Mouse (Mus musculus) midbrain, postnatal 0 days (tissue): ENCODE data around the gene H2-DMb1. TPM values are rescaled to one million over a fixed set of nuclear protein-coding genes. Genes with fewer than 3 reads are reported as not detected.
A peak's percentile ranks its signal among the peaks of the same experiment; 100 is the strongest.

ENCODE experiments used
- ATAC-seq: fragments of 200-750 bp; cut with Nextera tagmentation; 2 replicates; pipeline ENCODE4 v1.8.0; 2017; ENCODE audit warnings: moderate number of reproducible peaks, mild to moderate bottlenecking, moderate TSS enrichment, moderate library complexity; ENCODE audit not compliant: low FRiP score
- DNase-seq: peaks from one replicate; pipeline ENCODE4 v3.0.0-alpha.2; 2015; ENCODE audit warnings: low spot score
- H3K27ac ChIP-seq: fragments of 300-500 bp; sonication (generic); 2 replicates; pipeline ENCODE4 v1.5.1; 2014; ENCODE audit warnings: low read depth, mild to moderate bottlenecking, low read length, mixed read lengths
- H3K27me3 ChIP-seq: fragments of 300-500 bp; sonication (generic); 2 replicates; pipeline ENCODE4 v1.6.1; 2014; ENCODE audit warnings: low read length, control low read depth, mixed read lengths; ENCODE audit not compliant: insufficient read depth
- H3K36me3 ChIP-seq: fragments of 300-500 bp; sonication (generic); 2 replicates; pipeline ENCODE4 v1.6.1; 2014; ENCODE audit warnings: low read length, control low read depth, mixed read lengths; ENCODE audit not compliant: insufficient read depth
- H3K4me1 ChIP-seq: fragments of 300-500 bp; sonication (generic); 2 replicates; pipeline ENCODE4 v1.6.1; 2014; ENCODE audit warnings: mild to moderate bottlenecking, control low read depth, antibody characterized with exemption, low read length, mixed read lengths; ENCODE audit not compliant: insufficient read depth
- H3K4me2 ChIP-seq: fragments of 300-500 bp; sonication (generic); 2 replicates; pipeline ENCODE4 v1.6.1; 2014; ENCODE audit warnings: low read depth, mild to moderate bottlenecking, low read length, mixed read lengths; ENCODE audit not compliant: poor library complexity, severe bottlenecking
- H3K4me3 ChIP-seq: fragments of 300-500 bp; sonication (generic); 2 replicates; pipeline ENCODE4 v1.5.1; 2014; ENCODE audit warnings: low read depth, mild to moderate bottlenecking, low read length, moderate library complexity
- H3K9ac ChIP-seq: fragments of 300-500 bp; sonication (generic); replicated peaks from 2 replicates; pipeline ENCODE4 v1.6.1; 2014; ENCODE audit warnings: mild to moderate bottlenecking, low read length, moderate library complexity, mixed read lengths; ENCODE audit not compliant: poor library complexity, severe bottlenecking
- H3K9me3 ChIP-seq: fragments of 300-500 bp; sonication (generic); 2 replicates; pipeline ENCODE4 v1.6.1; 2016; ENCODE audit warnings: low read length, control low read depth
- CTCF ChIP-seq: IDR thresholded peaks from 2 replicates; pipeline ENCODE4 v1.5.1; 2016; ENCODE audit warnings: antibody characterized with exemption, mild to moderate bottlenecking
- WGBS: fragments of 180-500 bp; shearing (Covaris S2); extraction: QIAGEN DNeasy Blood & Tissue Kit; methylation state at CpG from one replicate; pipeline ENCODE4 v1.1.7; 2014; 5-methylcytosine and 5-hydroxymethylcytosine counted together
- polyA plus RNA-seq: library from polyadenylated mRNA; unstranded; fragments of >200 nt; fragmentation: Nextera tagmentation; extraction: Ambion mirVana; gene quantifications from 2 replicates; pipeline ENCODE4 v1.2.1, GENCODE M21; 2015
- total RNA-seq: library from RNA; depleted of rRNA; stranded (reverse); fragments of >200 nt; gene quantifications from 2 replicates; pipeline ENCODE4 v1.2.3, GENCODE M21; 2014

The H2-DMb1 gene
- total and polyA plus RNA-seq, 2 experiments from 2014 or later: 2.3 to 4.7 TPM

GRCm38 (mm10) chr17:34109038-34109805 is 43.6 kb upstream of the H2-DMb1 start:
- peak; percentile 67 for TF ChIP-seq CTCF
- WGBS: 74% methylated on average over 14 of the region's 14 CpGs
- H3K36me3 ChIP-seq: peaks cover 37% of the 10 kb centered on the region
- ATAC-seq (0 out of 2 replicates have a peak, but pooled peaks have one; percentile 25), DNase-seq (peak; percentile 70)
- H3K4me1 ChIP-seq: no peaks in the 10 kb centered on the region
- H3K9me3 ChIP-seq: no peaks in the 10 kb centered on the region; the same call in 1 of the 2 replicates
- H3K27ac ChIP-seq: 0 out of 2 replicates have a peak overlapping the region, but pooled peaks have one; percentile 26
- H3K9ac ChIP-seq: no peak overlapping the region
- no peaks in the 10 kb centered on the region for H3K27me3 ChIP-seq
- no peak overlapping the region for H3K4me2 ChIP-seq
- H3K4me3 ChIP-seq: no peak overlapping the region

GRCm38 (mm10) chr17:34109806-34110195 is 43.1 kb upstream of the H2-DMb1 start:
- Histone ChIP-seq H3K9me3 (no peaks in the 10 kb centered on the region; the same call in 1 of the 2 replicates), H3K9ac (no peak overlapping the region), H3K4me3 (no peak overlapping the region), H3K4me2 (no peak overlapping the region), H3K27me3 (no peaks in the 10 kb centered on the region), H3K27ac (no peak overlapping the region), H3K4me1 (no peaks in the 10 kb centered on the region), H3K36me3 (peaks cover 43% of the 10 kb centered on the region)
- DNase-seq (no peak), ATAC-seq (0 out of 2 replicates have a peak, but pooled peaks have one; percentile 15)
- 63% methylated on average over 3 of the region's 3 CpGs for WGBS
- TF ChIP-seq CTCF: no peak

GRCm38 (mm10) chr17:34110309-34110708 is 42.6 kb upstream of the H2-DMb1 start:
- Histone ChIP-seq H3K27ac (no peak overlapping the region), H3K9ac (no peak overlapping the region), H3K36me3 (peaks cover 48% of the 10 kb centered on the region), H3K9me3 (no peaks in the 10 kb centered on the region), H3K4me3 (no peak overlapping the region), H3K27me3 (no peaks in the 10 kb centered on the region), H3K4me1 (no peaks in the 10 kb centered on the region), H3K4me2 (no peak overlapping the region)
- no peak for TF ChIP-seq CTCF
- no peak for DNase-seq
- ATAC-seq: no peak
- WGBS: 50% methylated on average over 8 of the region's 8 CpGs

GRCm38 (mm10) chr17:34114114-34114513 is 38.8 kb upstream of the H2-DMb1 start:
- peaks cover 58% of the 10 kb centered on the region for H3K36me3 ChIP-seq
- H3K9me3 ChIP-seq: no peaks in the 10 kb centered on the region
- no peaks in the 10 kb centered on the region for H3K27me3 ChIP-seq
- ATAC-seq (no peak), DNase-seq (no peak)
- no peak overlapping the region for H3K4me2 ChIP-seq
- WGBS: 92% methylated on average over 7 of the region's 7 CpGs
- no peak for TF ChIP-seq CTCF
- no peaks in the 10 kb centered on the region for H3K4me1 ChIP-seq
- no peak overlapping the region for H3K27ac ChIP-seq
- no peak overlapping the region for H3K9ac ChIP-seq
- H3K4me3 ChIP-seq: no peak overlapping the region

GRCm38 (mm10) chr17:34116736-34117370 is 36.0 kb upstream of the H2-DMb1 start:
- no peaks in the 10 kb centered on the region for H3K4me1 ChIP-seq
- 35% methylated on average over 7 of the region's 7 CpGs for WGBS
- DNase-seq: no peak

More at GRCm38 (mm10) chr17:34116736-34117370, 36.0 kb upstream of the H2-DMb1 start:
- TF ChIP-seq CTCF: no peak
- Histone ChIP-seq H3K27ac (0 out of 2 replicates have a peak overlapping the region, but pooled peaks have one; percentile 12), H3K9ac (peak overlapping the region; percentile 48), H3K27me3 (no peaks in the 10 kb centered on the region), H3K36me3 (peaks cover 47% of the 10 kb centered on the region), H3K9me3 (no peaks in the 10 kb centered on the region), H3K4me3 (peak overlapping the region; percentile 77), H3K4me2 (peak overlapping the region; percentile 86)
- no peak for ATAC-seq
